Mouse (Mus musculus) bone marrow, adult 2 months (tissue): ENCODE data around the gene Pld1.

Experiments
- CTCF ChIP-seq: fragments of 200-500 bp; IDR thresholded peaks from 2 replicates; pipeline ENCODE4 v1.5.1; 2011; ENCODE audit warnings: low read length, control low read depth; ENCODE audit not compliant: control insufficient read depth, insufficient read depth
- POLR2A ChIP-seq: fragments of 200-500 bp; IDR thresholded peaks from 2 replicates; pipeline ENCODE4 v1.6.1; 2011; ENCODE audit warnings: low read depth, mild to moderate bottlenecking, control low read depth, low read length, borderline replicate concordance; ENCODE audit not compliant: control insufficient read depth

- TF ChIP-seq CTCF (no peak), POLR2A (no peak)
Observed at GRCm38 (mm10) chr3:28175997-28176967, 237.8 kb downstream of the Pld1 start.
